Mouse (Mus musculus) cerebellum, postnatal 10 days (tissue): ENCODE results near the gene Prdx4.
"Not testable (repeated sequence)": the region's sequence is repeated elsewhere in the genome, so short reads cannot be mapped to it uniquely, and the experiment has no call there.

Source experiments
- DNase-seq, 2 experiments: peaks; one replicate each; pipeline ENCODE4 v3.0.0; 2021; ENCODE audit warnings: mixed read lengths in 2 of 2

Prdx4 gene

GRCm38 (mm10) chrX:155340654-155341053 lies at the start of gene Prdx4:
Prdx4 (minus strand) TSS chrX:155340754.
- DNase-seq: no peak

DNA sequence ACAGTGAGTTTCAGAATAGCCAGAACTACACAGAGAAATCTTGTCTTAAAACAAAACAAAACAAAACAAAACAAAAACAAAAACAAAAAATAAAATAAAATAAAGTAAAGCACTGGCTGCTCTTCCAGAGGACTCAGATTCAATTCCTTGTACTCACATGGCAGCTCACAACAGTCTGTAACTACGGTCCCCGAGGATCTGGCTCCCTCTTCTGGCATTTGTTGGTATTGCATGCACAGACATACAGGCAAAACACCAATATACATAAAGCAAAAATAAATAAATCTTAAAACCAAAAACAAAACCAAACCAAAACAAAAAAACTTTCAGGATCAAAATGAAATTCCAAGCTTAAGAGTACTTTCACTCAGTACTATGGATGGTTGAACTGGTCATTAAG lies 36.0 kb upstream of the Prdx4 start:
- peak; percentile 66 to 71 for DNase-seq

DNA sequence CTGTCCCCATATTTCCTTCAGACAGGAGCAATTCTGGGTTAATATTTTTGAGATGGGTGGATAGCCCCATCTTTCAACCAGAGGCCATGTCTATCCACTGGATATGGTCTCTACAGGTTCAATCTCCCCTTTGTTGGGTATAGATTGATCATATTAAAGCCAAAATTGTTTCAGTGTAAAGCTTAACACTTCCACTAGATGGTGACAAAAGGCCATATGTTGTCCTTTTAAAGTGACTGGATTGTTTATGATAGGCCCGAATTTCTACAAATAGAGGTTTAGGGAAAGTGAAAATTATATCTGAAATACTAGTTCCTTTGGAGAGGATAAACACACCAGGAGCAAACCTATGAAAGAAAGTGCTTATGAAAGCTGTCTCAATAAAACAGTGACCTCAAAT lies 34.9 kb upstream of the Prdx4 start:
- DNase-seq: peak in 1 of 2 experiments; percentile 28

DNA sequence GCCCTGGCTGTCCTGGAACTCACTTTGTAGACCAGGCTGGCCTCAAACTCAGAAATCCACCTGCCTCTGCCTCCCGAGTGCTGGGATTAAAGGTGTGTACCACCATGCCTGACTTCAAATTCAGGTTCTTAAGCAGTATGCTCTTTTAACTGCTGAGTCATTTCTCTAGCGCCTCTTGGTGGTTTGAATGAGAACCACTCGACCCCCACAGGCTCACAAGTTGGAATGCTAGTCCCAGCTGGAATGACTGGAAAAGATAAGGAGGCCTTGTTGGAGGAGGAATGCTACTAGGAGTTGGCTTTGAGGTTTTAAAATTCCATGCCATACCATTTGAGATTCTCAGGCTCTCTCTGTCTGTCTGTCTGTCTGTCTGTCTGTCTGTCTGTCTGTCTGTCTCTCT lies 29.6 kb upstream of the Prdx4 start:
- DNase-seq: not testable (repeated sequence)

DNA sequence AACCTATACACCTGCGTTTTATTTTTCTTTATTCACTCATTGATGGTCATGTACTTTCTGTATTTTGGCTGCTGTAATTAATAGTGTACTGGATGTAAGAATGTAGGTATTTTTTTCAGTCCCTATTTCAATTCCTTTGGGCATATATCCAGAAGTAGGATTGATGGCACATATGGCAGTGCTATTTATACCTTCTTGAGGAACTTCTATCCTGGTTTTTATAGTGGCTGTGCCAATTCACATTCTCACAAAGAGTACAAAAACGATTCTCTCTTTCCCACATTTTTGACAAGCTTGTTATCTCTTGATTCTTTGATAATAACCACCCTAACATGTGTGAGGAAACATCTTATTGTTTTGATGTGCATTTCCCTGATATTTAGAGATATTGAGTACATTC lies 24.5 kb upstream of the Prdx4 start:
- no peak for DNase-seq

DNA sequence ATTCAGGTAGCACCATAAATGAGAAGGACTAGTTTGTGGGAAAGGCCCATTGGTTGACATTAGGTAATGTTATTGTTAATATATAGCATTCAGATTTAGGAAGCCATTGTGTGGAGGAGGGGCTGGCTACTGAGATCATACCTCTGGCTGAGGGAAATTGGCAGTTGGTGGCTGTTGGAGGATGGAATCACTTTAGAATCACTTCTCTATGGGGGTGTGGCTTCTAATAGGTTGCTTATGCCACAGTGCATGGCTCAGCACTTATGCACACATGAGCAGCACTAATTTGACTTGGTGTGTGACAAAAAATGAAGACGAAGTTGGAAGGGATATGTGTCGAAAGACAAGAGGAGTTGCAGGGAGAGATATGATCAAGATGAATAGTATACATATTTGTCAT lies 5.7 kb upstream of the Prdx4 start:
- DNase-seq: no peak

- peak; percentile 91 for DNase-seq
Measured at GRCm38 (mm10) chrX:155337905-155338721, 2.4 kb downstream of the Prdx4 start.

DNA sequence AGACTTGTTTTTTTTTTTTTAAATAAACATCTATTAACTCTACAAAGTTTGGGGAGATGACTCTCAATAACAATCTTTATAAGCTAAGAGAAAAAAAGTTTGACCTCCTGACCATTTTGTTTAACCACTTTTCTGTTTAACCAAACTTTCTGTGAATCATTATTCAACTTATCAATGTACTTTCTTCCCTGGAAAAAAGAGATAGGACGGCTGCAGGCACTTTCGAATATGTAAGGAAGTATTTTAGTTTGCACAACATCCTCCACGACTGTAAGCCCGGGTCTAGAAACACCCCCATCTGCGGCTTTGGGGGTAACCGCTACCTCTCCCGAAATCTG lies 3.0 kb downstream of the Prdx4 start:
- DNase-seq: no peak

GRCm38 (mm10) chrX:155318005-155318404 lies 22.5 kb downstream of the Prdx4 start:
- peak; percentile 34 to 61 for DNase-seq

GRCm38 (mm10) chrX:155306390-155306789 lies 34.2 kb downstream of the Prdx4 start:
- no peak for DNase-seq

GRCm38 (mm10) chrX:155280427-155281044 lies 60.0 kb downstream of the Prdx4 start:
- no peak for DNase-seq

DNA sequence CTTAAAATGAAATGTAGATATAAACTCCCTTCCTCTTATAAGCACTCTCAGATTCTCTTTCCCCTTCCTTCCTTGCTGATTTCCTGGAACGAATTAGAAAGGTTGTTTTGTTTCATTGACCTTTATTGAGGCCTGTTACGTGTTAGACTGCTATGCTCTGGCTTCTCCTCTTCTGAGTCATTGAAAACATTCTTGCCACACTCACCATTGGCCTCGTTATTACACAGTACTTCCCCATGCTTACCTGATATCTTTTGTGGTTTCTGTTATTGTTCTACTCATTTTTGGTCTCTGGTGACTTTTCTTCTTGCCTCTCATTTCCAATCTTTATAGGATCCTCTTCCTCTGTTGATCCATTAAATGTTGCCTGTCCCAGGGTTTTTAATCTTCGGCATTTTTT lies 62.1 kb downstream of the Prdx4 start:
- no peak for DNase-seq
